ENCODE assay signal across 24 mouse cellular contexts in genomic region chr12:103352735-103353134, GRCm38 (mm10). TPM values are rescaled to one million over a fixed set of nuclear protein-coding genes. Genes with fewer than 3 reads are reported as not detected.
A peak's percentile ranks its signal among the peaks of the same experiment; 100 is the strongest.
DNase-seq lines count a peak whose midpoint lies in the region; ATAC-seq lines count a peak whose summit lies in the region.
"Had no signal": no experiment of that assay in that cellular context is flagged by ENCODE, and none has a peak within 500 bp of the region (broad histone marks: within the 10 kb centered on the region; RNA-seq: fewer than 3 reads in every experiment).

No protein-coding gene starts in this region.

- 81% methylated on average over 6 of the region's 6 CpGs for WGBS in heart, embryonic 15.5 days

- peak; percentile 60 for DNase-seq in gastrocnemius, postnatal 14 days
- peak; percentile 72 for DNase-seq in heart, adult 8-10 months (ENCODE audit: low spot score)
- peak; percentile 44 for DNase-seq in heart, postnatal 4 days
- no peak for DNase-seq in thymus, postnatal 25 days
- no peak for DNase-seq in right cerebral cortex, postnatal 14 days
- no peak for DNase-seq in adrenal gland, adult (ENCODE audit: inconsistent age in 2 of 2, low spot score in 1 of 2)
- no peak for DNase-seq in ovary, postnatal 36 days (ENCODE audit: low spot score)
- DNase-seq: right cerebral cortex, postnatal 25 days; thymus, postnatal 14 days had no signal

- peak overlapping the region; percentile 59 for H3K4me2 ChIP-seq in heart, embryonic 15.5 days
- H3K4me2 ChIP-seq: hindbrain, embryonic 13.5 days; limb, embryonic 13.5 days; lung, embryonic 15.5 days; midbrain, embryonic 12.5 days; neural tube, embryonic 13.5 days had no signal

- intact Hi-C loops in gastrocnemius, postnatal 14 days (cut with DNase I; ENCODE audit: low total_unique reads), result no loop called here

- peak overlapping the region; percentile 40; the same call in 1 of the 2 replicates for H3K4me3 ChIP-seq in heart, embryonic 15.5 days
- H3K4me3 ChIP-seq: forebrain, embryonic 10.5 days; hindbrain, embryonic 13.5 days; limb, embryonic 13.5 days; lung, embryonic 15.5 days; midbrain, embryonic 12.5 days; neural tube, embryonic 13.5 days had no signal

- peaks cover 5% of the 10 kb centered on the region; the same call in 1 of the 2 replicates for H3K36me3 ChIP-seq in heart, embryonic 15.5 days
- H3K36me3 ChIP-seq: forebrain, embryonic 10.5 days; hindbrain, embryonic 13.5 days; limb, embryonic 13.5 days; lung, embryonic 15.5 days; midbrain, embryonic 12.5 days; neural tube, embryonic 13.5 days had no signal

- peaks cover 36% of the 10 kb centered on the region for H3K4me1 ChIP-seq in heart, embryonic 15.5 days (replicated peaks)
- H3K4me1 ChIP-seq: limb, embryonic 13.5 days; midbrain, embryonic 12.5 days had no signal

- ATAC-seq in heart, embryonic 15.5 days (replicated peaks; ENCODE audit: insufficient number of reproducible peaks, insufficient read depth, low FRiP score, low read depth), result no peak

- H3K27ac ChIP-seq in heart, embryonic 15.5 days, result peak overlapping the region; percentile 91
- H3K27ac ChIP-seq: hindbrain, embryonic 13.5 days; limb, embryonic 13.5 days; liver, embryonic 14.5 days; lung, embryonic 15.5 days; macrophage; midbrain, embryonic 12.5 days had no signal

- no peaks in the 10 kb centered on the region for H3K27me3 ChIP-seq in heart, embryonic 15.5 days
- H3K27me3 ChIP-seq: limb, embryonic 13.5 days; lung, embryonic 15.5 days; neural tube, embryonic 13.5 days had no signal

- H3K9me3 ChIP-seq in heart, embryonic 15.5 days (replicated peaks), result no peaks in the 10 kb centered on the region
- H3K9me3 ChIP-seq: forebrain, embryonic 10.5 days; hindbrain, embryonic 13.5 days; limb, embryonic 13.5 days; lung, embryonic 15.5 days; midbrain, embryonic 12.5 days; neural tube, embryonic 13.5 days had no signal

- H3K9ac ChIP-seq in heart, embryonic 15.5 days, result peak overlapping the region; percentile 18; the same call in 1 of the 2 replicates
- H3K9ac ChIP-seq: hindbrain, embryonic 13.5 days; limb, embryonic 13.5 days; liver, embryonic 14.5 days; lung, embryonic 15.5 days; midbrain, embryonic 12.5 days; neural tube, embryonic 13.5 days had no signal

RNA-seq across cellular contexts. Expression of gene Asb2, which starts 3.1 kb away (rescaled TPM):
- 100 to 1,000 TPM; 113 to 172 TPM for total RNA-seq in gastrocnemius, postnatal 14 days (2021)
- total RNA-seq in heart, adult 8-10 months (2022), result 100 to 1,000 TPM; 485 to 583 (median 548) TPM
- polyA plus RNA-seq in heart, embryonic 15.5 days (2015; fragmentation: Nextera tagmentation; extraction: Ambion mirVana), result 194 and 219 TPM in 2 replicates
- total RNA-seq in heart, postnatal 4 days (2021), result 100 to 1,000 TPM; 330 to 353 TPM

RNA-seq across cellular contexts. Expression of gene Otub2, which starts 35.7 kb away (rescaled TPM):
- total RNA-seq in gastrocnemius, postnatal 14 days (2021), result 1 to 10 TPM; 3.1 to 3.6 TPM
- total RNA-seq in heart, adult 8-10 months (2022), result 1 to 10 TPM; 2.5 to 4.2 (median 3.5) TPM
- 9.9 and 11.2 TPM in 2 replicates for polyA plus RNA-seq in heart, embryonic 15.5 days (2015; fragmentation: Nextera tagmentation; extraction: Ambion mirVana)
- total RNA-seq in heart, postnatal 4 days (2021), result 1 to 10 TPM; 3.7 to 4.2 TPM

RNA-seq across cellular contexts. Expression of gene Fam181a, which starts 42.0 kb away (rescaled TPM):
- not detected for total RNA-seq in gastrocnemius, postnatal 14 days (2021)
- not detected for total RNA-seq in heart, adult 8-10 months (2022)
- not detected in 2 replicates for polyA plus RNA-seq in heart, embryonic 15.5 days (2015; fragmentation: Nextera tagmentation; extraction: Ambion mirVana)
- total RNA-seq in heart, postnatal 4 days (2021), result not detected
- total RNA-seq: adrenal gland, adult 18-20 months; adrenal gland, postnatal 4 days; gastrocnemius, postnatal 36 days had no signal
- polyA plus RNA-seq: C2C12; intestine, embryonic 14.5 days; kidney, embryonic 16.5 days; liver, embryonic 14.5 days; lung, embryonic 15.5 days; macrophage had no signal

RNA-seq across cellular contexts. Expression of gene 9330161L09Rik, which starts 54.9 kb away (rescaled TPM):
- under 1 TPM; 0.62 to 0.70 TPM for total RNA-seq in gastrocnemius, postnatal 14 days (2021)
- 1 to 10 TPM in 3 of 4 experiments, under 1 TPM in 1; 0.41 to 1.8 (median 1.2) TPM for total RNA-seq in heart, adult 8-10 months (2022)
- 0.19 and 0.42 TPM in 2 replicates for polyA plus RNA-seq in heart, embryonic 15.5 days (2015; fragmentation: Nextera tagmentation; extraction: Ambion mirVana)
- 1 to 10 TPM; 2.5 to 3.3 TPM for total RNA-seq in heart, postnatal 4 days (2021)
- polyA plus RNA-seq: kidney, embryonic 16.5 days; lung, embryonic 15.5 days; macrophage had no signal

Comparison
In these comparisons a context has a peak if more than half of its experiments do, and no peak if none do; other contexts are left out.
1. DNase-seq: peak in gastrocnemius, postnatal 14 days (single experiment), heart, adult 8-10 months (single experiment) and heart, postnatal 4 days (single experiment); none in thymus, postnatal 25 days (single experiment), right cerebral cortex, postnatal 14 days (single experiment), adrenal gland, adult (0 of 2) and ovary, postnatal 36 days (single experiment).